Mouse (Mus musculus): ENCODE measurements around the gene Rnf214. TPM values are rescaled to one million over a fixed set of nuclear protein-coding genes. Genes with fewer than 3 reads are reported as not detected.

Rnf214 gene
- polyA plus RNA-seq, 1 experiment, result 16.3 TPM

DNA sequence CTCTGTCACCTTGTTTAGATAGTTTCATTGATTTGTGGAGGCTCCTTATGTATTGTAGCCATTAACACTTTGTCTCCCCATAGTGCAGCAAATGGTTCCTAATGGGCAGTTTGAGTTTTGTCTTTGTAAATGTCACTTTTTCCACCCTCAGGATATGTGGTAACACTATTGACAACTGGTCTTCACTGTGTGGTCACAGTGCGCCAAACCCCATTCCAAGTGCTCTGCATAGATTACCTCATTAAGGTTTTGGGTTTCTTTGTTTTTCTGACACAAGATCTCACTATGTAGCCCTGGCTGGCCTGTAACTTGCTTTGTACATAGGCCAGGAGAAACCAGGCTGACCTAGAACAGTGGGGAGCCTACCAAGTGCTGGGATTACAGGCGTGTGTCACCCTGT lies 73.8 kb downstream of the Rnf214 start:
- H3K4me3 ChIP-seq (replicated peaks; ENCODE audit: extremely low read depth, low read depth, low read length), result no peak overlapping the region
- DNase-seq, result no peak
- no peaks in the 10 kb centered on the region for H3K4me1 ChIP-seq (ENCODE audit: control insufficient read depth, insufficient read depth, low read length)
- 94% methylated on average over 2 of the region's 2 CpGs for WGBS
- TF ChIP-seq CTCF (IDR thresholded peaks at IDR 0.05; ENCODE audit: insufficient read depth, low read length) (no peak), POLR2A (IDR thresholded peaks at IDR 0.05; ENCODE audit: borderline replicate concordance, extremely low read depth, low read depth, low read length) (no peak)

DNA sequence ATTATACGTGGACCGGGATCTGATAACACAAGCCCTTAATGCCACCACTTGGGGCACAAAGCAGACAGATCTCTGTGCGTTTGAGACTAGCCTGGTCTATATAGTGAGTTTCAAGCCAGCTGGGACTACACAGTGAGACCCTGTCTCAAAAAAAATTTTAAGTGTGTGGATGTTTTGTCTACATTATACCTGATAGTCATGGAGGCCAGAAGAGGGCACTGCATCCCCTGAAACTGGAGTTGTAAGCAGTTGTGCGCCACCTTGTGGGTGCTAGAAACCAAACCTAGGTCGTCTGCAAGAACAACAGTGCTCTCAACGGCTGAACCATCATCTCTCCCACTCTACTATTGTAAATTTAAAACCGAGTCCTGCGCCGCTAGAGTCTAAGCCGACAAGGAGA lies 77.6 kb downstream of the Rnf214 start:
- H3K4me3 ChIP-seq (replicated peaks; ENCODE audit: extremely low read depth, low read depth, low read length), result no peak overlapping the region
- peak; percentile 64 for DNase-seq
- WGBS, result 33% methylated on average over 10 of the region's 10 CpGs
- TF ChIP-seq CTCF (IDR thresholded peaks at IDR 0.05; ENCODE audit: insufficient read depth, low read length) (peak; percentile 84), POLR2A (IDR thresholded peaks at IDR 0.05; ENCODE audit: borderline replicate concordance, extremely low read depth, low read depth, low read length) (no peak)
- H3K4me1 ChIP-seq (ENCODE audit: control insufficient read depth, insufficient read depth, low read length), result no peaks in the 10 kb centered on the region

DNA sequence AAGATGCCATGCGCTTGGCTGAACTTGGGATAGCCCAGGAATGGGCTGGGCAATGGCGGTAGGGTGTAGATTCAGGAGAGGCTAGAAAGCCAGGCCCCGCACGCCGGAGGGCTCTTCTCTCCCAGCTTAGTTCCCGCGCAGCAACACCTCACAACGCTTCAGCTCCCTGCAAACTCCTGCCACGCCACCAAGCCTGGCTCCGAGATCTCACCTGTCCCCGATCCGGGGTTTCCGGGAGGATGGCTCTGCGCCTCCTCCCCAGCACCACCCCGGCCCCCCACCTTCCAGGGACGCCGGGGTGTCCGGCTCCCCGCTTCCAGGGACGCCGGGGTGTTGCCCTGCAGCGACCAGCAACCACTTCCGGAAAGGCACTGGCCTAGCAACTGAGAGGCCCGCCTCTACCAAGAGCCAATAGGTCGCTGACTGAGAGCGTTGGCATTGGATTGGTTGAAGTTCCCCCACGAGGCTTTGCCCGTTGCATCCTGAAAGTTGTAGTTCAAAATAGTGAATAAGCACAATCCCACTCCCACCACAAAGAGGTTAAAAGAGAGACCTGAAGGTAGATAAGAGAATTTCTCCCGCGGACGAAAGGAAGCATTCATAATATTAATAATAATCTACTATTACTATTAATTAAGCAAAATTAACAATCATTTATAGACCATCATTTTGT lies 78.3 kb downstream of the Rnf214 start, which contains the start of gene Cep164:
Cep164 (minus strand) TSS at position 401 of the 673 bp plus-strand sequence.
- Histone ChIP-seq H3K4me3 (replicated peaks; ENCODE audit: extremely low read depth, low read depth, low read length) (peak within 1 kb of the TSS; percentile 90), H3K4me1 (ENCODE audit: control insufficient read depth, insufficient read depth, low read length) (no peaks in the 10 kb centered on the region)
- TF ChIP-seq POLR2A (IDR thresholded peaks at IDR 0.05; ENCODE audit: borderline replicate concordance, extremely low read depth, low read depth, low read length), result no peak
- peak; percentile 88 for DNase-seq
- WGBS, result under 1% methylated on average over 31 of the region's 31 CpGs

DNA sequence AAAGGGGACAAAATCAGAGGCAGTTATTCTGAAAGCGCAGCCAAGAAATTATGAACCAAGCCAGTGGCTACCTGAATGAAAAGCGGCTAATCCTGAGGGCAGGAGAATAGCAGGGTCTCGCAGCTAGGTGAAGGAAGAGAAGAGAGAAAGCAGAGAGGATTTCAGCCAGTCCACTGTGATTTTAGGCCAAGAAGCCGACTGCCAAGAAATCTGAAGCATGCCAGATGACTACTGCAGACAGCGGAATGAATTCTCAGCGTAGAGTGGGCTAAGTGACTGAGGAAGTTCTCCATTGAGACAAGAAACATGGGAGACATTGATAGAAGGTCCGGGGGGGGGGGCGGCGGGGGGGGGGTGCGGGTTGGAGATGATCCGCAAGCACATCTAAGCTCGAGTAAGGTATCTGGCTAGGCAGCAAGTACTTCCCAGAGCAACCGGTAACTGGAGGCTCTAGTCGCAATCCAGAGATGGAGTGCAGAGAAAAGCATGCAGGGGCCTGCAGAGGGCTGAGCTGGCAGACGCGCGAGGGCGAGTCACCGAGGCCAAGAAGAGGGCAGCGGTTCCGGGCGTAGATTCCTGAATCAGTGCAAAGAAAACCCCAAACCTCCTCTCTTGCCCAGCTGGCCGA lies 78.9 kb downstream of the Rnf214 start:
- Histone ChIP-seq H3K4me3 (replicated peaks; ENCODE audit: extremely low read depth, low read depth, low read length) (peak overlapping the region; percentile 90), H3K4me1 (ENCODE audit: control insufficient read depth, insufficient read depth, low read length) (no peaks in the 10 kb centered on the region)
- DNase-seq, result no peak
- TF ChIP-seq CTCF (IDR thresholded peaks at IDR 0.05; ENCODE audit: insufficient read depth, low read length) (no peak), POLR2A (IDR thresholded peaks at IDR 0.05; ENCODE audit: borderline replicate concordance, extremely low read depth, low read depth, low read length) (no peak)
- WGBS, result 6% methylated on average over 23 of the region's 23 CpGs

DNA sequence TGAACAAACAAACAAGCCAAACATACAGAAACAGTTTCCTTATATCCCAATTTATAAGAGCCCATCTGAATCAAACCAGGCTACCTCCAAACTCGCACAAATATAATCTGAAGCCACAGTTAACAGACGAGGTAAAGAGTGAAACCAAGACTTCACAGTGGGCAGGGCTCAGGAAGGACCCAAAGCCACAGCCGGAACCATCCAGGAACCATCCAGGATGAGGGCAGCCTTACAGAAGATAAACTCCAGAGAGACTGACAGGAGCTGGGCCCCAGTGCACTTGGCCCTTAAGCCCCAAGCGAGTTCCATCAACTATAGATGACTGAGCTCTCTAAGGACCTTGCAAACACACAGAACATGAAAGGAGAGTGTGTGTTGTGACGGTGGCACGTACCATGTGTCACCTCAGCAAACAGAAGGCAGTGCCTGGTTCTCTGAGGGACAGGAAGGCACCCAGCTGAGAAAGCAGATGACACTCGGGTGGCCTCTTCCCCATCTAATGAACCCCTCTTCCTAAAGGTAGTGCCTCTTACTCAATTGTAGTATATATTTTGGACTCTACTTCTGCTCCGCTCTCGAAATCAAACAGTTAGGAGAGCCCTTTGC lies 88.2 kb downstream of the Rnf214 start:
- DNase-seq, result no peak
- Histone ChIP-seq H3K4me1 (ENCODE audit: control insufficient read depth, insufficient read depth, low read length) (no peaks in the 10 kb centered on the region), H3K4me3 (replicated peaks; ENCODE audit: extremely low read depth, low read depth, low read length) (no peak overlapping the region)
- 67% methylated on average over 9 of the region's 9 CpGs for WGBS
- TF ChIP-seq CTCF (IDR thresholded peaks at IDR 0.05; ENCODE audit: insufficient read depth, low read length), result no peak
- no peak for TF ChIP-seq POLR2A (IDR thresholded peaks at IDR 0.05; ENCODE audit: borderline replicate concordance, extremely low read depth, low read depth, low read length)

DNA sequence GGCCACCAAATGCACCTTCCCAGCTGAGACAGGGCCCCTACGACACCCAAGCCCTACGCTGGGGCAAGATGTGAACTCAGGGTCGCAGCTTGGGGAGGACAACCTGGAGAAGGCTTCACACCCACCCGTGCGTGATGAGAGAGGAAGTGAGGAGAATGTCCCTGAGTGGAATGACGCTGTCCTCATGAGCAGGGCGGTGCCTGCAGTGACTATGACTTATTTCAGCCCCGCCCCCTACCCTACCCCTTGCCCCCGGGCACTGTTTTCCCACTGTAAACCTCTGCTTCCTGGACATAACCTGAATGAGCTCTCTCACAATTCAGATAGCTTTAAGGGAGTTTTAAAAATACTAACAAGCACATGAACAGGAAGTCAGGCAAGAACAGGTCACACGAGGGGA lies 91.2 kb downstream of the Rnf214 start:
- WGBS, result 52% methylated on average over 10 of the region's 10 CpGs
- TF ChIP-seq POLR2A (IDR thresholded peaks at IDR 0.05; ENCODE audit: borderline replicate concordance, extremely low read depth, low read depth, low read length) (peak; percentile 50; the same call in 1 of the 2 replicates), CTCF (IDR thresholded peaks at IDR 0.05; ENCODE audit: insufficient read depth, low read length) (no peak)
- Histone ChIP-seq H3K4me1 (ENCODE audit: control insufficient read depth, insufficient read depth, low read length) (no peaks in the 10 kb centered on the region), H3K4me3 (replicated peaks; ENCODE audit: extremely low read depth, low read depth, low read length) (peak overlapping the region; percentile 57)
- DNase-seq, result no peak

DNA sequence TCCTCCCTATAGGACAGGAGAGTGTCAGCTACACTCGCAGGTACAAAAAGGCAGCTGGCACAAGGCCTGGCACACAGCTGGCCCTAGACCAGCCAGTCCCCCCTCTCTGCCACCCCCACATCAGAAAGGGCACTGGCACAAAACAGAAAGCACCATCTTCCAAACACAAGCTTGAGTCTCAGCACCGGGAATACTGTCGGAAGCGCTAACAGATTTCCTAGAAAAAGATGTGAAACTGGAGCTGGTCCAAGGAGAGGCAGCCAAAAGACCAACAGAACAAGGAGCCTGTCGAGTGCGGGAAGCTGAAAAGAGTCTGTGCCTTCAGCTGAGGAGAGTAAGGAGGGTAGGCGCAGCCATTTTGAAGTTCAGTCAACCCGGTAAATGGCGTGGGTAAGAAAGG lies 91.6 kb downstream of the Rnf214 start:
- WGBS, result 51% methylated on average over 9 of the region's 9 CpGs
- DNase-seq, result no peak
- Histone ChIP-seq H3K4me3 (replicated peaks; ENCODE audit: extremely low read depth, low read depth, low read length) (peak overlapping the region; percentile 57), H3K4me1 (ENCODE audit: control insufficient read depth, insufficient read depth, low read length) (no peaks in the 10 kb centered on the region)
- TF ChIP-seq POLR2A (IDR thresholded peaks at IDR 0.05; ENCODE audit: borderline replicate concordance, extremely low read depth, low read depth, low read length) (no peak), CTCF (IDR thresholded peaks at IDR 0.05; ENCODE audit: insufficient read depth, low read length) (no peak)

Other genes starting within 250 kb of the Rnf214 start
- 23.1 and 23.4 TPM in 2 replicates for gene Cep164, start 78.2 kb downstream of the Rnf214 start, polyA plus RNA-seq (2012; rRNA removed)
- gene Bace1, start 68.3 kb downstream of the Rnf214 start, polyA plus RNA-seq (2012; rRNA removed), result 21.0 and 25.7 TPM in 2 replicates
- gene Pcsk7, start 414 bp downstream of the Rnf214 start, polyA plus RNA-seq (2012; rRNA removed), result 29.0 and 33.4 TPM in 2 replicates
- gene Tagln, start 29.1 kb upstream of the Rnf214 start, polyA plus RNA-seq (2012; rRNA removed), result 226 and 279 TPM in 2 replicates
- 357 and 550 TPM in 2 replicates for gene Sidt2, start 48.3 kb upstream of the Rnf214 start, polyA plus RNA-seq (2012; rRNA removed)
- 22.0 and 24.9 TPM in 2 replicates for gene Pafah1b2, start 105.8 kb upstream of the Rnf214 start, polyA plus RNA-seq (2012; rRNA removed)
- 16.7 and 22.2 TPM in 2 replicates for gene Sik3, start 105.9 kb upstream of the Rnf214 start, polyA plus RNA-seq (2012; rRNA removed)